Mouse (Mus musculus): Measurements from ENCODE around the gene Hes1. TPM values are rescaled to one million over a fixed set of nuclear protein-coding genes. Genes with fewer than 3 reads are reported as not detected.

Gene Hes1
- polyA plus RNA-seq, 1 experiment = 35.8 TPM

DNA sequence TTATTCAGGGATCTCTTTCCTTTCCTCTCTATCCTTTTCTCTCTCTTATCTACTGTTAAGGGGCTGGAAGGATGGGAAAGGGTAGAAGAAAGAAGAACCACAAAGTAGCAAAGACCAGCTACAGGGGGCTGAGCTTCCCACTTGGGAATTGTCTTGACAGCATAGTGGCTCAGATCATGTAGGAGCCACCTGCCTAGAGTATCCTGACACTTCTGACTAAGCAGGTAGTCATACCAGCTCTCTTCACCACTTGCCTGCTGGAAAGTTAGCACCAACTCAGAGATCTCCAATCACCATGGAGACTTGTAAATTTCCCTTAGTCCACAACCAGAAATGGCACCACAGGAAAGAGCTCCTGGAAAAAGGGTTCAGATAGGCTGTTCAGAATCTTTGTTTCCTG, 46.9 kb downstream of the Hes1 start:
- TF ChIP-seq USF1 (IDR thresholded peaks at IDR 0.05; ENCODE audit: low read depth) = no peak
- no peak for TF ChIP-seq SRF (IDR thresholded peaks at IDR 0.05; ENCODE audit: control insufficient read depth, insufficient read length, low read depth)
- no peak for TF ChIP-seq REST (IDR thresholded peaks at IDR 0.05; ENCODE audit: insufficient read depth, insufficient read length)
- TF ChIP-seq POLR2A (IDR thresholded peaks at IDR 0.05; ENCODE audit: insufficient read length, low read depth) = no peak
- no peak for TF ChIP-seq MYOG (IDR thresholded peaks at IDR 0.05; ENCODE audit: control insufficient read depth in 1 of 3, insufficient read depth in 1 of 3, insufficient read length in 2 of 3, low read depth in 2 of 3)
- TF ChIP-seq TCF3 (IDR thresholded peaks at IDR 0.05; ENCODE audit: insufficient read length, low read depth) = no peak
- no peak for TF ChIP-seq E2F4 (IDR thresholded peaks at IDR 0.05; ENCODE audit: insufficient read depth)
- no peak for TF ChIP-seq MYOD1 (IDR thresholded peaks at IDR 0.05; ENCODE audit: control insufficient read depth in 1 of 3, insufficient read length in 2 of 3, low read depth in 2 of 3)
- no peak for TF ChIP-seq TCF12 (IDR thresholded peaks at IDR 0.05; ENCODE audit: insufficient read depth, poor library complexity, severe bottlenecking)
- TF ChIP-seq POLR2AphosphoS2 (IDR thresholded peaks at IDR 0.05; ENCODE audit: insufficient read length, low read depth) = no peak
- TF ChIP-seq MAX (IDR thresholded peaks at IDR 0.05; ENCODE audit: low read depth) = no peak
- TF ChIP-seq CEBPB (IDR thresholded peaks at IDR 0.05; ENCODE audit: insufficient read depth, poor library complexity, severe bottlenecking) = no peak
- no peaks in the 10 kb centered on the region for H3K27me3 ChIP-seq (ENCODE audit: control insufficient read depth, insufficient read depth, insufficient read length)
- H3K79me2 ChIP-seq (ENCODE audit: control insufficient read depth, insufficient read depth) = no peaks in the 10 kb centered on the region
- H3K36me3 ChIP-seq (ENCODE audit: control insufficient read depth, insufficient read depth) = no peaks in the 10 kb centered on the region
- no peak overlapping the region for H3K4me3 ChIP-seq
- H3K4me2 ChIP-seq (ENCODE audit: low read depth) = no peak overlapping the region
- H3ac ChIP-seq (ENCODE audit: control insufficient read depth, insufficient read length) = no peak overlapping the region

DNA sequence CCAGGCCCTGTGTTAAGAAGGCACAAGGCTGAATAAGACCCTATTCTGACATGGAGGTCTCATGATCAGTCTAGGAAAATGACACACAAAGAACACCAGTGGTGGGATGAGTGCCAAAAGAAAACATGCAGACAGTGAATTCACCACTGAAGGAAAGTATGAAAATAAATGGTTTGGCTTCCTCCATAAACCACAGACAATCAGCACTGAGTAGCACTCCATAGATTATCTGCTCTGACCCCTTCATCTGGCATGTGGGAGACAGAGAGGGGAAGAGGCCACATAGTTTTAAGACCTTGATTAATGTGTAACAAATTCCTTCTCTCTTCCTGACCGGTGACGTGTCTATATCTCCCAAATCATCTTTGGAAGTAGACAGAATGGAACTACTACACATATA, 47.4 kb downstream of the Hes1 start:
- TF ChIP-seq E2F4 (IDR thresholded peaks at IDR 0.05; ENCODE audit: insufficient read depth) (no peak), SRF (IDR thresholded peaks at IDR 0.05; ENCODE audit: control insufficient read depth, insufficient read length, low read depth) (no peak), USF1 (IDR thresholded peaks at IDR 0.05; ENCODE audit: low read depth) (no peak), TCF12 (IDR thresholded peaks at IDR 0.05; ENCODE audit: insufficient read depth, poor library complexity, severe bottlenecking) (no peak), POLR2A (IDR thresholded peaks at IDR 0.05; ENCODE audit: insufficient read length, low read depth) (no peak)
- Histone ChIP-seq H3ac (ENCODE audit: control insufficient read depth, insufficient read length) (no peak overlapping the region), H3K4me3 (no peak overlapping the region), H3K4me2 (ENCODE audit: low read depth) (no peak overlapping the region), H3K27me3 (ENCODE audit: control insufficient read depth, insufficient read depth, insufficient read length) (no peaks in the 10 kb centered on the region), H3K79me2 (ENCODE audit: control insufficient read depth, insufficient read depth) (no peaks in the 10 kb centered on the region), H3K36me3 (ENCODE audit: control insufficient read depth, insufficient read depth) (no peaks in the 10 kb centered on the region)

DNA sequence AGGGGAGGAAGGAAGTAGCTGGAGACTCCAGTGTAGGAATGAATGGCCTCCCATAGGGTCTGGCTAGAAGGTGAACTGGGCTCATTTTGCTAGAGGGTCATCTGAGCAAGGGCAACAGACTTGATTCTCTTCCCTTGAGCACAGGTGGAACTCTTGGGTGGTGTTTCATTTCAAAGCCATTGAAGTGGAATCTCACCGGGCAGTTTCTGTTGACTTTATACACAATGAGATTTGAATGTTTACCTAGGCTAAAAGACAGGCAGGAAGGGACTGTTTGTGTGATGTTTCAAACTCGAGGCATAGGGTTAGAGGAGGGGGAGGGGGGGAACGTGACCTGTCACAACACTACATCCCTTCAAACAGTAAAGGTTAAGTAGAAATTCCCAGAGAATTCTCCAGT, 49.0 kb downstream of the Hes1 start:
- no peaks in the 10 kb centered on the region for H3K27me3 ChIP-seq (ENCODE audit: control insufficient read depth, insufficient read depth, insufficient read length)
- no peak for TF ChIP-seq POLR2AphosphoS2 (IDR thresholded peaks at IDR 0.05; ENCODE audit: insufficient read length, low read depth)
- no peak for TF ChIP-seq CEBPB (IDR thresholded peaks at IDR 0.05; ENCODE audit: insufficient read depth, poor library complexity, severe bottlenecking)
- no peak for TF ChIP-seq SRF (IDR thresholded peaks at IDR 0.05; ENCODE audit: control insufficient read depth, insufficient read length, low read depth)
- no peak for TF ChIP-seq E2F4 (IDR thresholded peaks at IDR 0.05; ENCODE audit: insufficient read depth)
- TF ChIP-seq REST (IDR thresholded peaks at IDR 0.05; ENCODE audit: insufficient read depth, insufficient read length) = no peak
- no peak for TF ChIP-seq MYOD1 (IDR thresholded peaks at IDR 0.05; ENCODE audit: control insufficient read depth in 1 of 3, insufficient read length in 2 of 3, low read depth in 2 of 3)
- no peak for TF ChIP-seq MAX (IDR thresholded peaks at IDR 0.05; ENCODE audit: low read depth)
- no peak for TF ChIP-seq POLR2A (IDR thresholded peaks at IDR 0.05; ENCODE audit: insufficient read length, low read depth)
- no peak for TF ChIP-seq TCF12 (IDR thresholded peaks at IDR 0.05; ENCODE audit: insufficient read depth, poor library complexity, severe bottlenecking)
- TF ChIP-seq MYOG (IDR thresholded peaks at IDR 0.05; ENCODE audit: control insufficient read depth in 1 of 3, insufficient read depth in 1 of 3, insufficient read length in 2 of 3, low read depth in 2 of 3) = no peak
- TF ChIP-seq TCF3 (IDR thresholded peaks at IDR 0.05; ENCODE audit: insufficient read length, low read depth) = no peak
- no peak for TF ChIP-seq USF1 (IDR thresholded peaks at IDR 0.05; ENCODE audit: low read depth)
- H3K36me3 ChIP-seq (ENCODE audit: control insufficient read depth, insufficient read depth) = no peaks in the 10 kb centered on the region
- H3K4me3 ChIP-seq = no peak overlapping the region
- no peak overlapping the region for H3ac ChIP-seq (ENCODE audit: control insufficient read depth, insufficient read length)
- no peaks in the 10 kb centered on the region for H3K79me2 ChIP-seq (ENCODE audit: control insufficient read depth, insufficient read depth)
- no peak overlapping the region for H3K4me2 ChIP-seq (ENCODE audit: low read depth)

DNA sequence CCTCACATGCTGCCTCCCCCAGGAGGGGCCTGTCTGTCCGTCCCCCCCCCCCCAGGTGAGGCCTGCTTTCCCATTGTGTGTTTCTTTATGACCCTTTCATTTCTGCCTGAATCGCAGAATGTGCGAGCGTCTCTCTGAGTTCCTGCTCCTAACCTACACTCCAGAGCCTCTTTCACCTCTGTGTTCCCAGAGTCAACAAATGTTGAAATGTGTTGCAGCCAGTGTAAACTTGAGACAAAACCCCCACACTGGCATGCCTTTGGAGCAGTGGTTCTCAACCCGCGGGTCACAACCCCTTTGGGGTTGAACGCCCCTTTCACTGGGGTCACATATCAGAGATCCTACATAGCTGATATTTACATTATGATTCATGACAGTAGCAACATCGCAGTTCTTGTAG, 49.6 kb downstream of the Hes1 start:
- no peaks in the 10 kb centered on the region for H3K27me3 ChIP-seq (ENCODE audit: control insufficient read depth, insufficient read depth, insufficient read length)
- H3K79me2 ChIP-seq (ENCODE audit: control insufficient read depth, insufficient read depth) = no peaks in the 10 kb centered on the region
- no peak overlapping the region for H3K4me3 ChIP-seq
- no peak overlapping the region for H3ac ChIP-seq (ENCODE audit: control insufficient read depth, insufficient read length)
- no peaks in the 10 kb centered on the region for H3K36me3 ChIP-seq (ENCODE audit: control insufficient read depth, insufficient read depth)
- TF ChIP-seq MAX (IDR thresholded peaks at IDR 0.05; ENCODE audit: low read depth) (no peak), TCF12 (IDR thresholded peaks at IDR 0.05; ENCODE audit: insufficient read depth, poor library complexity, severe bottlenecking) (no peak), MYOD1 (IDR thresholded peaks at IDR 0.05; ENCODE audit: control insufficient read depth in 1 of 3, insufficient read length in 2 of 3, low read depth in 2 of 3) (no peak), SRF (IDR thresholded peaks at IDR 0.05; ENCODE audit: control insufficient read depth, insufficient read length, low read depth) (no peak), TCF3 (IDR thresholded peaks at IDR 0.05; ENCODE audit: insufficient read length, low read depth) (no peak)
- no peak overlapping the region for H3K4me2 ChIP-seq (ENCODE audit: low read depth)

DNA sequence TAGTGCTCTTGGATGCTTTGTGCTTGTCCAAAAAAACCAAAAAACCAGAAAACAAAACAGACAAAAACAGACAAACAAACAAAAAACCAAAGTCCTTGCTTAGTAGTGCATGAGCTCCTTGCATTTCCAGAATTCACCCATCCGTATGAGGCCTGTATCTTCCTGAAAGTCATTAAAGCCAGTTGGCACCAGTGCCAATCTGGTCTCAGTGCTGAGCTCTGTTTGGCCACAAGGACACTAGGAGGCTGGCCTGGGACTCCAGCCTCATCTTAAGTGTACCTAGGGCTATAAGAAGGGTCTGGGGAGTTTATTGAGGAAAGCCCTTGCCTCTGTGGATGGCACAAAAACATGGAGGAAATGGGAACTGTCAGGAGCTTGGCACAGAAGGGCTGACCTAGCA, 50.3 kb downstream of the Hes1 start:
- no peak overlapping the region for H3ac ChIP-seq (ENCODE audit: control insufficient read depth, insufficient read length)
- no peaks in the 10 kb centered on the region for H3K36me3 ChIP-seq (ENCODE audit: control insufficient read depth, insufficient read depth)
- H3K4me3 ChIP-seq = no peak overlapping the region
- no peak overlapping the region for H3K4me2 ChIP-seq (ENCODE audit: low read depth)
- H3K27me3 ChIP-seq (ENCODE audit: control insufficient read depth, insufficient read depth, insufficient read length) = no peaks in the 10 kb centered on the region
- no peak for TF ChIP-seq POLR2A (IDR thresholded peaks at IDR 0.05; ENCODE audit: insufficient read length, low read depth)
- TF ChIP-seq CEBPB (IDR thresholded peaks at IDR 0.05; ENCODE audit: insufficient read depth, poor library complexity, severe bottlenecking) = no peak
- no peak for TF ChIP-seq MYOG (IDR thresholded peaks at IDR 0.05; ENCODE audit: control insufficient read depth in 1 of 3, insufficient read depth in 1 of 3, insufficient read length in 2 of 3, low read depth in 2 of 3)
- no peak for TF ChIP-seq TCF3 (IDR thresholded peaks at IDR 0.05; ENCODE audit: insufficient read length, low read depth)
- no peak for TF ChIP-seq USF1 (IDR thresholded peaks at IDR 0.05; ENCODE audit: low read depth)
- TF ChIP-seq POLR2AphosphoS2 (IDR thresholded peaks at IDR 0.05; ENCODE audit: insufficient read length, low read depth) = no peak
- no peak for TF ChIP-seq TCF12 (IDR thresholded peaks at IDR 0.05; ENCODE audit: insufficient read depth, poor library complexity, severe bottlenecking)
- no peak for TF ChIP-seq SRF (IDR thresholded peaks at IDR 0.05; ENCODE audit: control insufficient read depth, insufficient read length, low read depth)
- no peak for TF ChIP-seq REST (IDR thresholded peaks at IDR 0.05; ENCODE audit: insufficient read depth, insufficient read length)
- TF ChIP-seq E2F4 (IDR thresholded peaks at IDR 0.05; ENCODE audit: insufficient read depth) = no peak
- no peak for TF ChIP-seq MAX (IDR thresholded peaks at IDR 0.05; ENCODE audit: low read depth)
- no peak for TF ChIP-seq MYOD1 (IDR thresholded peaks at IDR 0.05; ENCODE audit: control insufficient read depth in 1 of 3, insufficient read length in 2 of 3, low read depth in 2 of 3)
- no peaks in the 10 kb centered on the region for H3K79me2 ChIP-seq (ENCODE audit: control insufficient read depth, insufficient read depth)
